Mouse (Mus musculus) forebrain, postnatal 0 days (tissue): ENCODE data around the gene Naxd. TPM values are rescaled to one million over a fixed set of nuclear protein-coding genes. Genes with fewer than 3 reads are reported as not detected.
A peak's percentile ranks its signal among the peaks of the same experiment; 100 is the strongest.

Source experiments
- ATAC-seq: fragments of 200-750 bp; cut with Nextera tagmentation; 2 replicates; pipeline ENCODE4 v1.8.0; 2017; ENCODE audit warnings: mild to moderate bottlenecking, moderate library complexity
- DNase-seq: peaks from one replicate; pipeline ENCODE4 v3.0.0-alpha.2; 2015
- H3K27ac ChIP-seq: fragments of 300-500 bp; sonication (generic); 2 replicates; pipeline ENCODE4 v1.5.1; 2014; ENCODE audit warnings: low read depth, mild to moderate bottlenecking, antibody characterized with exemption, low read length, moderate library complexity, mixed read lengths
- H3K27me3 ChIP-seq: fragments of 300-500 bp; sonication (generic); 2 replicates; pipeline ENCODE4 v1.6.1; 2014; ENCODE audit warnings: mild to moderate bottlenecking, low read length, mixed read lengths; ENCODE audit not compliant: insufficient read depth
- H3K36me3 ChIP-seq: fragments of 300-500 bp; sonication (generic); 2 replicates; pipeline ENCODE4 v1.6.1; 2014; ENCODE audit warnings: mild to moderate bottlenecking, moderate library complexity; ENCODE audit not compliant: insufficient read depth
- H3K4me1 ChIP-seq: fragments of 300-500 bp; sonication (generic); 2 replicates; pipeline ENCODE4 v1.6.1; 2014; ENCODE audit warnings: antibody characterized with exemption; ENCODE audit not compliant: insufficient read depth
- H3K4me2 ChIP-seq: fragments of 300-500 bp; sonication (generic); 2 replicates; pipeline ENCODE4 v1.6.1; 2014; ENCODE audit warnings: low read depth, mild to moderate bottlenecking, moderate library complexity
- H3K4me3 ChIP-seq: fragments of 300-500 bp; sonication (generic); 2 replicates; pipeline ENCODE4 v1.5.1; 2014; ENCODE audit warnings: low read depth, low read length, mixed read lengths
- H3K9ac ChIP-seq: fragments of 300-500 bp; sonication (generic); 2 replicates; pipeline ENCODE4 v1.6.1; 2014; ENCODE audit warnings: mild to moderate bottlenecking
- H3K9me3 ChIP-seq: fragments of 300-500 bp; sonication (generic); 2 replicates; pipeline ENCODE4 v1.6.1; 2016; ENCODE audit warnings: low read length
- CTCF ChIP-seq: sonication (generic); IDR thresholded peaks from 2 replicates; pipeline ENCODE4 v1.5.1; 2016; ENCODE audit warnings: antibody characterized with exemption, control low read depth, low read depth
- WGBS: fragments of 180-500 bp; shearing (Covaris S2); extraction: QIAGEN DNeasy Blood & Tissue Kit; methylation state at CpG from one replicate; pipeline ENCODE4 v1.1.7; 2014; 5-methylcytosine and 5-hydroxymethylcytosine counted together
- polyA plus RNA-seq: library from polyadenylated mRNA; unstranded; fragments of >200 nt; fragmentation: Nextera tagmentation; extraction: Ambion mirVana; gene quantifications from 2 replicates; pipeline ENCODE4 v1.2.1, GENCODE M21; 2015
- total RNA-seq: library from RNA; depleted of rRNA; stranded (reverse); fragments of >200 nt; gene quantifications from 2 replicates; pipeline ENCODE4 v1.2.3, GENCODE M21; 2014

Naxd gene
- total and polyA plus RNA-seq, 2 experiments from 2014 or later = 89.1 to 130 TPM

DNA sequence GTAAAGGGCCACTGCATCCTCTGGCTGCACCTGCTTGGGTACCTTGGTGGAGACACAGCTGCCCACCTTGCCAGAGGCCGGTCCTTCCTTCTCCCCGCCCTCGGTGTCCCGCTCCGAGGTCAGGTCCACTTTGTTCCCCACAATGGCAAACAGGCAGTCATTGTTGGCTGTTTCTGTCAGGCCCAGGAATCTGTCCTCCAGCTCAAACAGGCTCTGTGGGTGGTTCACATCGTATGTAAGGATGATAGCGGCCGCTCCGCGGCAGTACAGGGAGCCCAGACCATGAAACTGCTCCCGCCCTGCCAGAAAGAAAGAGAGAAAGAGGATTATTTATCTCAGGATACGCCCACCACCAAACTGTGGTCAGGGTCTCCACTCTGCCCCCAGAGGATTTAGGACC is 43.1 kb upstream of the Naxd start:
- Histone ChIP-seq H3K4me3 (no peak overlapping the region), H3K4me2 (no peak overlapping the region), H3K27me3 (no peaks in the 10 kb centered on the region), H3K36me3 (no peaks in the 10 kb centered on the region), H3K9ac (no peak overlapping the region), H3K27ac (no peak overlapping the region), H3K4me1 (no peaks in the 10 kb centered on the region), H3K9me3 (no peaks in the 10 kb centered on the region)
- ATAC-seq = no peak
- no peak for TF ChIP-seq CTCF
- no peak for DNase-seq
- 37% methylated on average over 12 of the region's 12 CpGs for WGBS

DNA sequence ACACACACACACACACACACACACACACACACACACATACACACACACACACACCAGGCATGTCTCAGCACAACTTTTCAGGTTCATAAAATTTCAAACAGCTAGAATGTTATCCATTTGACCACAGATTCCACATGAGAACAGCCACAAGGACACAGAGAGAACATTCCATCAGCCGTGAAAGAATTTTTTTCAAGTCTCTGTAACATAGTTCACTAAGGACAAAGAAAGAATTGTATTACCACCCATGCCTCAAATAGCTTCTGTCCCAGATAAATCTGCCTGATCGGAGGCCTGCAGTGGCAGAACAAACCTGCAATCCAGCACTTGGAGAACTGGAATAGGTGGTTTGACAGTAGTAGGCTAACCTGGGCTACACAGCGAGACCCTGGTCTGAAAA is 40.0 kb upstream of the Naxd start:
- H3K9me3 ChIP-seq = no peaks in the 10 kb centered on the region
- DNase-seq (no peak), ATAC-seq (no peak)
- 69% methylated on average over 3 of the region's 3 CpGs for WGBS
- TF ChIP-seq CTCF = no peak
- H3K27me3 ChIP-seq = no peaks in the 10 kb centered on the region
- H3K4me3 ChIP-seq = no peak overlapping the region
- H3K4me2 ChIP-seq = no peak overlapping the region
- H3K36me3 ChIP-seq = no peaks in the 10 kb centered on the region
- H3K9ac ChIP-seq = no peak overlapping the region
- no peaks in the 10 kb centered on the region for H3K4me1 ChIP-seq
- H3K27ac ChIP-seq = no peak overlapping the region

DNA sequence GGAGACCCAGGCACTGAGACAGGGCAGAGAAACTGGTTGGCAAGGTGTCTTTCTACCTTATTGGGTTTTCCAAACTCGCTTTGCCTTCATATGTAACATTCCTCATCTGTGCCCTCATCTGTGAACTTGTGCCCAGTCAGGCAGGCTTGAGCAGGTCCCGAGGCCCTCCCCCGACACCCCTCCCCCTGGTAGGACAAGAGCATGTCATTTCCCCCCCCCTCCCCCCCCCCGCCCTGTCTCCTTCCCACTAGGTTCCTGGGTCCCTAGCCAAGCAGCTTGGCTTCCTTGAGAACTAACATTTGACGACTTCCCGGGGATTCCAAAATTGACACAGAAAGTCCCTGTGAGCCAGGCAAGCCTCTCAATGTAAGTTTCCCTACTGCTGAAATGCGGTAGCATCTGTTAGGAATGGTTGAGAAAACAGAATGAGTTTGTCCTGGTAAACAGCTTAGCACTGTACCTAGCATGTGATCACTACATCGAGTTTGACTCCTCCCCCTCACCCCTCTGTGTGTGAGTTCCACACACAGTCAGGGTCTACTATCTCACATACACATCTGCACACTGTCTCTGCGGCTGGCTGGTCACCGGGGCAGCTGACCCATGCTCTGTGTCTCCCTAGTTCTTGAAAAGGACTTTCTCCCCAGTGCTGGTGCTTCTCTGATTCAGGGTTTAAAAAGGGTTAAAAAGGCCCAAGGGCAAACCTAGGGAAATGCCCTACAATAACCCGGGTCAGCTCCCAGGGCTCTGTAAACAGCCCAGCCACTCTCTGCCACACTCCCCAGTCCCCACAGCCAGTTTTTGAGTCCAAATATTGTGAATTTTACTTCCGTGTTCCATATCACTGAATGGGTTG is 39.1 kb upstream of the Naxd start:
- Histone ChIP-seq H3K4me1 (no peaks in the 10 kb centered on the region), H3K4me2 (no peak overlapping the region), H3K36me3 (no peaks in the 10 kb centered on the region), H3K9me3 (no peaks in the 10 kb centered on the region), H3K27ac (no peak overlapping the region), H3K27me3 (no peaks in the 10 kb centered on the region), H3K9ac (no peak overlapping the region), H3K4me3 (no peak overlapping the region)
- TF ChIP-seq CTCF = no peak
- WGBS = 55% methylated on average over 11 of the region's 12 CpGs
- ATAC-seq (peak; percentile 68), DNase-seq (peak; percentile 44)

DNA sequence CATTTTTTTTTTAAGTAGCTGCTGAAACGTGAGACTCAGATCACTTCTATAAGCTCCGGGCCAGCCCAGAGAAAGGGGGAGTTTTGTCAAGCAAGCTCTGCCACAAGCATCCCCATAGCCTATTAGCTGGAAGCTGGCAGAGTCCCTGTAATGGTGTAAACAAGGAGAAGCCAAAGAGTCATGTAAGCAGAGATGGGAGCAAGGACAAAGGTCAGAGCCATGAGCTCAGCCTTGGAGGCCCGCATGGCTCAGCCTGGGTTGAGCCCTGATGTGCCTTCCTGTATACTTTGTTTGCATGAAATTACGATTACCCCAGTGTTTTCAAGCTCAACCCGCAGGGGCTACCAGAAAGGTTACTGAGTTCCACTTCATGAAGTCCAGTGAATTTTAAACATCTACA is 38.3 kb upstream of the Naxd start:
- no peak overlapping the region for H3K4me3 ChIP-seq
- H3K4me1 ChIP-seq = no peaks in the 10 kb centered on the region
- no peaks in the 10 kb centered on the region for H3K36me3 ChIP-seq
- TF ChIP-seq CTCF = no peak
- DNase-seq (no peak), ATAC-seq (no peak)
- no peak overlapping the region for H3K27ac ChIP-seq
- H3K4me2 ChIP-seq = no peak overlapping the region
- 59% methylated on average over 5 of the region's 5 CpGs for WGBS
- H3K9ac ChIP-seq = no peak overlapping the region
- no peaks in the 10 kb centered on the region for H3K27me3 ChIP-seq
- H3K9me3 ChIP-seq = no peaks in the 10 kb centered on the region

DNA sequence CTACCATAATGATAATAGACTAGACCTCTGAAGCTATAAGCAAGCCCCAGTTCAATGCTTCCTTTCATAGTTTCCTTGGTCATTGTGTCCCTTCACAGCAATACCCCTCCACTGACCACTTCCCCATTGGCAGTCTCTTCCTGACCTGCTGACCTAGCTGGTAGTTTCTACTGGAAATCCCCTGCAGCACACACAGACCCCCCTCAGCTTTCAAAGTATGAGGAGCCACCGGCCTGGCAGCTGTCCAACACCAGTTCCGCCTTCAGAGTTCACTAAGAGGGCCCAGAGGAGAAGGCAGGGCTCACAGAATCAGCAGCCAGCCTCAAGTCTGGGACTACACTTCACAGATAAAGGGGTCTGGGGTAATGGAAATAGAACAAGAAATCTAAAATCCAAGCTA is 36.4 kb upstream of the Naxd start:
- no peak overlapping the region for H3K4me2 ChIP-seq
- WGBS = 49% methylated on average over 2 of the region's 2 CpGs

DNA sequence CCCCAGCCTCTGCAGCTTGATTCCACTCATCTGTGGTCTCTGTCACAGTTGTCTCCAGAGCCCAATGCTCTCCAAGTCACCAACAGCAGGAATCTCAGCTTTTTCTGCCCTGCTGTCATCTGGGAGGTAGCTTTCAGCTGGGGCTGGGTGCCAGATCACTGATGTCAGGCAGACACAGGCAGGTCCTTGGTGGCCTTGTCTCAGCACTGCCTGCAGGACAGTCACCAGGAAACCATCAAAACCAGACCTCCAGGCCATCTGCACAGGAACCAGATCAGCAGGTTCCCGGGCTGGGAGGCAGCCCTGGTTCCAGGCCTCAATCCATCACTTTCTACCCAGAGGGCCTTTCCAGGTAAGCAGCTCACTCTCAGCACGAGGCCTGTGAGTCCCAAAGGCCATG is 35.5 kb upstream of the Naxd start:
- TF ChIP-seq CTCF = no peak
- H3K27ac ChIP-seq = no peak overlapping the region
- DNase-seq = no peak
- no peak overlapping the region for H3K4me3 ChIP-seq
- no peaks in the 10 kb centered on the region for H3K4me1 ChIP-seq
- no peaks in the 10 kb centered on the region for H3K27me3 ChIP-seq
- no peak overlapping the region for H3K4me2 ChIP-seq
- H3K9ac ChIP-seq = no peak overlapping the region
- 72% methylated on average over 2 of the region's 2 CpGs for WGBS
- ATAC-seq = no peak
- H3K9me3 ChIP-seq = no peaks in the 10 kb centered on the region
- no peaks in the 10 kb centered on the region for H3K36me3 ChIP-seq

More for the DNA sequence above, 36.4 kb upstream of the Naxd start:
- Histone ChIP-seq H3K9ac (no peak overlapping the region), H3K27me3 (no peaks in the 10 kb centered on the region), H3K4me1 (no peaks in the 10 kb centered on the region), H3K36me3 (no peaks in the 10 kb centered on the region), H3K27ac (no peak overlapping the region), H3K4me3 (no peak overlapping the region), H3K9me3 (no peaks in the 10 kb centered on the region)
- ATAC-seq (no peak), DNase-seq (no peak)
- TF ChIP-seq CTCF = no peak

DNA sequence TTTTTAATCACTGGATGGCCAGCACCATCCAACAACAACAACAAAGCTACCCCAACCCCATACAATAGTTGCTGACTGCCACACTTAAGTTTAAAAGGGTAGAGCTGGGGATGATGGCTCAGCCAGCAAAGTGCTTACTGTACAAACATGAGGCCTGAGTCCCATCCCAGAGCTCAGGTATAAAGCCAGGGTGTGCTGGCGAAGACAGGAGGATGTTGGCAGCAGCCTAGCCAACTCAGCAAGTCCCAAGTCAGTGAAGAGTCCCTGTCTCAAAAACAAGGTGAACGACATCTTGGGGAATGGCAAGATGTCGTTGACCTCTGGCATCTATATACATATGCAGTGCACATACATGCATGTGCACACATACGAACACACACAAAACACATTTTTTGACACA is 34.7 kb upstream of the Naxd start:
- TF ChIP-seq CTCF = no peak
- DNase-seq (no peak), ATAC-seq (no peak)
- Histone ChIP-seq H3K27me3 (no peaks in the 10 kb centered on the region), H3K9me3 (no peaks in the 10 kb centered on the region), H3K4me1 (no peaks in the 10 kb centered on the region), H3K9ac (no peak overlapping the region), H3K4me2 (no peak overlapping the region), H3K36me3 (no peaks in the 10 kb centered on the region), H3K27ac (no peak overlapping the region), H3K4me3 (no peak overlapping the region)
- WGBS = 90% methylated on average over 4 of the region's 4 CpGs
